Mouse (Mus musculus): ENCODE measurements around the gene Zfp287. TPM values are rescaled to one million over a fixed set of nuclear protein-coding genes. Genes with fewer than 3 reads are reported as not detected.
A peak's percentile ranks its signal among the peaks of the same experiment; 100 is the strongest.
"Not testable (repeated sequence)": the region's sequence is repeated elsewhere in the genome, so short reads cannot be mapped to it uniquely, and the experiment has no call there.

The Zfp287 gene
- 1 to 10 TPM; 2.0 to 2.6 TPM for total RNA-seq (2021)

- intact Hi-C loops (cut with DNase I): no loop called here
- DNase-seq: peak; percentile 83 to 88
Observed at GRCm38 (mm10) chr11:62731311-62732021, at the start of gene Zfp287. Gene Zfp287, minus strand, starts transcription at chr11:62731905.

DNA sequence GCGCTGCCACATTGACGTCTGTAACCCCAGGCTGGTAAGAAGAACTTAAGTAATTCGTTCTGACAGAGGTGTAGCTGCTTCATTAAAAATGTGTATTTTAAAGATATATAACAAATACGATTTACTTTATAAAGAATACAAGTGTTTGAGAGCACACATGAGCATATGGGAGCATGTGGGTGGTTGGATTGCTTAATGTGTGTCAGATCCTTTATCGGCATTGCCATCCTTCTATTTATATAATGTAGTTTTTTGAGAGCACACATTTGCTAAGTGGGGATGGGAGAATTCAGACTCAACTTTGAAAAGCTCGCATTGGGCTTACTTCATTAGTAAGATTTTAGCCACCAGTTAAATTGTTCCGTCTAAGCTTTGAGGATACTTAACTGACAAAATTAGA is 44.8 kb upstream of the Zfp287 start:
- DNase-seq: no peak
- intact Hi-C loops (cut with DNase I): no loop called here

DNA sequence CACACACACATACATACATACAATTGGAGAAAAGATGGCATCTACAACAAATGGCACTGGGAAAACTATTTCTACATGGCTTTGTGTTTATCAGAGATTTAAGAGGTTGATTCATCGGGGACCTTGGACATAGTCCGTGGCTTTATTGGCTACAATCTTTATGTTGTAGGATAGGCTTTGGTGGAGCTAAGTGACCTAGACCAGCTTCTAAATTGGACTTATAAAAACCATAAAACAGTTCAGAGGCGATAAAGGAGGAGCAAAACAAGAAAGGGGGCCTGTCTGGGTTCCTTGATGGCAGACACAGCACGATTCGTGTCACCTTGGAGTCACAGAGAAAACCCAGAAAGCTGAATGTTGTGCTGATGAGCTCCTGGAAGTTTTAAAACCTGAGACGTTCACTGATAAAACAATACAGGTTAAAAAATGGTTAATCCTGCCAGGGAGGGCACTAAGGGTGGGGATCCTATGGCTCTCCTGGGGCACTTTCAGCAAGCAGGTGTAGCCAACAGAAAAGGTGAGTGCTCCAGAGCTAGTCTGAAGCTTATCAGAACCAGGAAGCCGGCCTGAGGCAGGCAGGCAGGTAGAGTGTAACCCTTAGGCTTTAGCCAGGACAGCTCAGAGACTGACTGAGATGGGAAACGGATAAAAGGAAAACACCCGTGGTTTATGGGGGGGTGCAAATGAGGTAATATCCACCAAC is 29.2 kb upstream of the Zfp287 start:
- DNase-seq: no peak
- intact Hi-C loops (cut with DNase I): no loop called here

DNA sequence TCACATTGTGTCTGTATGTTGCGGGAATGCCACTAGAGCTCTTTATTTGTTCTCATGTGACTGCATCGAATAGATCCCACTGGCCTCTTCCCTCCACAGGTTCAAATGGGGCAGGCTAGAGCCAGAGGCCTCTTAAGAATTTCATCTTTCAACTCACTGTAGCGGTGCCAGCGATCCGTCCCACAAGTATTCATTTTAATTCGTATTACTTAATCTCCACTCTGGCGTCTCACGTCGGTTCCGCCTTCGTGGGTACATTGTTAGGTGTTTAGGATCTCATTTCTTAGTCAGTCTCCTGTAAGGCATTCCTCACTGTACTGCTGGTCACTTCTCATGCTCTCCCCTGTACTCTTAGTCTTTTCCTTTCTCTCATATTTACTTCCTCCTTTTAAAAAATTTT is 26.8 kb upstream of the Zfp287 start:
- intact Hi-C loops (cut with DNase I): loop anchor here (5.0 kb wide), 1 partner anchor 374 kb away; no protein-coding TSS in a partner anchor
- DNase-seq: no peak

- DNase-seq: no peak
- intact Hi-C loops (cut with DNase I): loop anchor here (2.0 to 5.0 kb wide), 2 partner anchors 51 to 374 kb away; no protein-coding TSS in a partner anchor
Observed at GRCm38 (mm10) chr11:62757906-62758305, 26.2 kb upstream of the Zfp287 start.

GRCm38 (mm10) chr11:62757143-62757507 is 25.4 kb upstream of the Zfp287 start:
- intact Hi-C loops (cut with DNase I): loop anchor here (2.0 to 5.0 kb wide), 2 partner anchors 52 to 375 kb away; no protein-coding TSS in a partner anchor
- DNase-seq: no peak

GRCm38 (mm10) chr11:62756456-62757142 is 24.9 kb upstream of the Zfp287 start:
- DNase-seq: peak; percentile 93 to 96
- intact Hi-C loops (cut with DNase I): loop anchor here (1.0 to 5.0 kb wide), 3 partner anchors 52 to 376 kb away; no protein-coding TSS in a partner anchor

DNA sequence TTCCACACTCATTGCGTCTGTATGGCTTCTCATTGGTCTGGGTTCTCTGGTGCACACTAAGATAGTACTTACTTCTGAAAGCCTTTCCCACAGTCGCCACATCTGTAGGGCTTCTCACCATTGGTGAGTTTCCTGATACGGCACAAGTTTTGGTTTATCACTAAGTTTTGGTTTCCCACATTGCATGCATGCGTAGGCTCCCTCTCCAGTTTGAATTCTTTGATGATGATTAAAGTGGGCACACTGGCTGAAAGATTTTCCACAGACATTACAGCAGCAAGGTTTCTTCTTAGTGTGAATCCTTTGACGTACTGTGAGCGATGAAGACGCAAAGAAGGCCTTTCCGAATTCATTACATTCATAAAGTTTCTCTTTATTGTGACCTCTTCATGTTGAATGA is 21.1 kb upstream of the Zfp287 start, which contains the start of gene Gm10428:
Gm10428 (plus strand) TSS at position 321 of the 400 bp plus-strand sequence.
- intact Hi-C loops (cut with DNase I): no loop called here
- no peak for DNase-seq

GRCm38 (mm10) chr11:62752191-62752590 is 20.5 kb upstream of the Zfp287 start:
- intact Hi-C loops (cut with DNase I): no loop called here

DNA sequence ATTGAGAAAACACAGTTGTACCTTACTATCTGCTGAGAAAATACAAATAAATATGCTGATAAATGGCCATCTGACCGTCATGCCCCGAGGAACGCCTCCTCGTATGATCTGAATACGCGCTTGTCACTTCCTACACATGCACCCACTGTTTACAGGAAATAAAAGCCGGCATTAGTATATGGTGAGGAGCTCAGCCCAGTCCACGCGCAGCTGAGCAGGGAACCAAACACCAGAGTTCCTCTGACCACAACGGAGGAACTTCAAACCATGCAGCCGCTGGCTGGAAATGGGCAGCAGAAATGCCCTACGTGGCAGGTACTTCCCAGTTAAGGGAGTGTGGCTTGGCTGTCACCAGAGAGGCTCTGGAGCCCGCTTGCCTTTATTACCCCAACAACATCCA is 17.7 kb upstream of the Zfp287 start:
- not testable (repeated sequence) for DNase-seq
- intact Hi-C loops (cut with DNase I): loop anchor here (5.0 kb wide), 1 partner anchor 423 kb away; no protein-coding TSS in a partner anchor

More at GRCm38 (mm10) chr11:62752191-62752590, 20.5 kb upstream of the Zfp287 start:
- DNase-seq: no peak

DNA sequence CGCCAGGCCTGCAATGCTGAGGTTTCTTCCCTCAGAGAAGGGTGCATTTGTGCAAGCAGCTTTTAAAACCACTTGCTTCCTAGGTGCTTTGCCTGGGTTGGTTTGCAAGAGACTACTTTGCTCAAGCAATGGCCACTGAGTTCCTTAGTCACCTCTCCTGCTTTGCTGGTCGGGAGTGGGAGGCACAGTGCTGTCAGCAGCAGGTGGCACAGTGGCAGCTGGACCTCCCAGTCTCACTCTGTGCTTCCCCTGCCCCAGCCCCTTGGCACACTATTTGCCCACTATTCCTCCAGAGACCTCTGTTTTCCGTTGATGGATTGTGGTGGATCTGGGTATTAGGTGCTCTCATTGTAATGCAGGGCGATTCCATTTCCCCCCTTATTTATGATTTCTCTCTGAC is 16.4 kb upstream of the Zfp287 start:
- no peak for DNase-seq
- intact Hi-C loops (cut with DNase I): loop anchor here (5.0 kb wide), 1 partner anchor 424 kb away; no protein-coding TSS in a partner anchor

DNA sequence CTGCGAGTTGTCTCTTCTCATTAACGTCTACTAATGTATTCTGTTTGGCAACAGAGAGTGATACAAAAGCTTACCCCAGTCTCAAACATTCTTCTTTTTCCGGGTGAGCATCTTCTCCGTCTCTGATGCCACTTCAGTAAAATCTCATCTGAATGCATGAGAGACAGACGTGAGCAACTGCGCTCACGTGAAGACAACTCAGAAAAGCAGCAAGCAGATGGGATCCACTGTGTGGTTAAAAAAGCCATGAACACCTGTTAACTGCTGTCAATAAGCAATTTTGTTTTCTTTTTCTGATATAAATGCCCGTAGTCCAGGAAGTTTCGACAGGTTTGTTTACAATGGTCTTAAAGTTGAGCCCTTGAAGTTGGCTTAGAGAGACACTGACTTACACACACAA is 15.5 kb upstream of the Zfp287 start:
- no peak for DNase-seq
- intact Hi-C loops (cut with DNase I): loop anchor here (5.0 kb wide), 1 partner anchor 425 kb away; no protein-coding TSS in a partner anchor

- intact Hi-C loops (cut with DNase I): loop anchor here (5.0 kb wide), 1 partner anchor 426 kb away; no protein-coding TSS in a partner anchor
- peak; percentile 62 to 70 for DNase-seq
Observed at GRCm38 (mm10) chr11:62746001-62746533, 14.4 kb upstream of the Zfp287 start.

DNA sequence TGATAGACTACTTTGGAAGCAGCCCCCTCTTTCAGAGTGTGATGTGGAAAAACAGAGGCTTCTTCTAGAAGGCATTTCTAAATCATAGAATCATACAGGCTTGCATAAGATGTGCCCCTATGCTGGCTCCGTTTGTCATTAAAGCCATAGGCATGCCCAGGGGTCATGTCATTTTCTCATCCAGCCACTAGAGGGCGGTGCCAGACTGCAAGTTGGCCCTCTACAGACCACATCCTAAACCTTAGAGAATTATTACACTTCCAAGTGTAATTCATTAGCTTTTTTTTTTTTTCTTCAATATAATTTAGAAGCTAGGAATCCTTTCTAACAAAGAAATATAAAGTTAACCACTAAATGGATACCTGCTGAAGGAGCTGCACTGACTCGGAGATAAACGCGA is 12.4 kb upstream of the Zfp287 start:
- intact Hi-C loops (cut with DNase I): no loop called here
- peak; percentile 60 to 74 for DNase-seq

DNA sequence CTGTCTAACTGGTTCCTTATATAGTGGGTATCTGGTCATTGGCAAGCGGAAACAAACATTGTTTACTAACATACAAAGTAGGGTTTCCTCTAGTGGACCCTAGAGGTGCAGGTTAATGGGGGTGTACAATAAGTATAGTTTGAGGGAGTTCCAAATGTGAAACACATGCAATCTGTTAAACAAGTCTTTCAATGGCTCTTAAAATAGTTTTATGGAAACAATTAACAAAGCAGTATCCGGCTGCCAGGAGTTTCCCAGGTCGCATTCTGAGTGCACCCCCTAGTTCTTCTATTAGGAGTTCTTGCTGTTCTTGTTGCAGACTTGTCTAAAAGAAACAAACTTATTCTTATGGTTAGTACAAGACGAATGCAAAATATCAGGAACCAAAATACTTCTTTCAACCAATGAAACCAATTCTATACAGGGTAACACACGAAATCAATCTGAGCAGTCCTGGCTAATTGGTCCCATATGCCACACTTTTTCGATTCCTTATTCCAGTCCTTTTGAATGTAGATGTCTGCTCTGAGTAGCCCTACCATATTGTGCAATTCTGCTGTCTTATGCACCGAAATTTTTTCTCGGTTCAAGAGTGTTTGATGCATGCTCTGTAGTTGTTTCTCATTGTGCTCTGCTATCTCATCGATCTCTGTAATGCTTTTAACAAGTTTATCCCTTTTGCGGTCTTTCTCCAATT is 10.7 kb upstream of the Zfp287 start:
- DNase-seq: no peak
- intact Hi-C loops (cut with DNase I): no loop called here

- DNase-seq: no peak
- intact Hi-C loops (cut with DNase I): no loop called here
Observed at GRCm38 (mm10) chr11:62741186-62741585, 9.5 kb upstream of the Zfp287 start.

GRCm38 (mm10) chr11:62732665-62733064 is 960 bp upstream of the Zfp287 start:
- intact Hi-C loops (cut with DNase I): no loop called here
- no peak for DNase-seq

GRCm38 (mm10) chr11:62732022-62732387 is 300 bp upstream of the Zfp287 start:
- intact Hi-C loops (cut with DNase I): no loop called here
- DNase-seq: no peak

DNA sequence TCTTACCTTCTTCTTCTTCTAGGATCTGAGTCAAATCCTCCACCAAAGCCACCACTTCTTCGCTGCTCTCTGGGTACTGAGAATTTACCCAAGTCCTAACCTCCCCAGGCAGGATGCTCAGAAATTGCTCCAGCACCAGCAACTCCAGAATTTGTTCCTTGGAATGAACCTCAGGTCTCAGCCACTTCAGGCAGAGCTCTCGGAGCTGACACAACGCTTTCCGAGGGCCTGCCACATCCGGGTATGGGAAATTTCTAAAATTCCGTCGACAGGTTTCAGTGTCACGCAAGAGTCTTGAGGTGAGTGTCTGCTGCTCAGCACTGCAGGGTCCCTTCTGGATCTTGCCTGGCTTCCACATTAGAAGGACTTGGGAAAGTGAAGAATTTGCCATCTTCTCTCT is 3.4 kb downstream of the Zfp287 start:
- no peak for DNase-seq
- intact Hi-C loops (cut with DNase I): no loop called here

GRCm38 (mm10) chr11:62710657-62711056 is 21.0 kb downstream of the Zfp287 start:
- intact Hi-C loops (cut with DNase I): no loop called here
- no peak for DNase-seq
